Mouse (Mus musculus) monocyte, adult 5-6 weeks (primary cell): Measurements from ENCODE around the gene Thbs4. TPM values are rescaled to one million over a fixed set of nuclear protein-coding genes. Genes with fewer than 3 reads are reported as not detected.

Experiments used
- ATAC-seq: fragments of 153-309, 156-312 bp; replicated peaks from 2 replicates; pipeline ENCODE4 v1.8.0; 2017; ENCODE audit warnings: mild to moderate bottlenecking; ENCODE audit not compliant: low TSS enrichment, insufficient number of reproducible peaks, severe bottlenecking, poor library complexity, low FRiP score
- total RNA-seq: library from RNA; stranded (forward); fragments of 200-1000, 200-491, 200-594 nt; gene quantifications from 3 replicates; pipeline ENCODE4 v1.2.3, GENCODE M21; 2017

Gene Thbs4
- total RNA-seq, 1 experiment from 2014 or later = not detected

GRCm38 (mm10) chr13:92771566-92771965 is 23.1 kb downstream of the Thbs4 start:
- no peak for ATAC-seq

GRCm38 (mm10) chr13:92765454-92766242 is 29.0 kb downstream of the Thbs4 start:
- no peak for ATAC-seq

GRCm38 (mm10) chr13:92762322-92762721 is 32.3 kb downstream of the Thbs4 start:
- no peak for ATAC-seq

- no peak for ATAC-seq
Observed at GRCm38 (mm10) chr13:92760519-92760918, 34.1 kb downstream of the Thbs4 start.

- no peak for ATAC-seq
Observed at GRCm38 (mm10) chr13:92759096-92759495, 35.5 kb downstream of the Thbs4 start.

- ATAC-seq = no peak
Observed at GRCm38 (mm10) chr13:92757972-92758585, 36.5 kb downstream of the Thbs4 start.

GRCm38 (mm10) chr13:92755036-92755435 is 39.6 kb downstream of the Thbs4 start:
- no peak for ATAC-seq

- ATAC-seq = no peak
Observed at GRCm38 (mm10) chr13:92753676-92754075, 40.9 kb downstream of the Thbs4 start.

- no peak for ATAC-seq
Observed at GRCm38 (mm10) chr13:92751726-92752565, 42.7 kb downstream of the Thbs4 start.

GRCm38 (mm10) chr13:92750976-92751518 is 43.6 kb downstream of the Thbs4 start:
- ATAC-seq = peak; percentile 44

- ATAC-seq = no peak
Observed at GRCm38 (mm10) chr13:92743337-92743736, 51.3 kb downstream of the Thbs4 start.

GRCm38 (mm10) chr13:92742886-92743285 is 51.7 kb downstream of the Thbs4 start:
- no peak for ATAC-seq

- ATAC-seq = no peak
Observed at GRCm38 (mm10) chr13:92740671-92741270, 53.8 kb downstream of the Thbs4 start.

GRCm38 (mm10) chr13:92739858-92740257 is 54.8 kb downstream of the Thbs4 start:
- no peak for ATAC-seq

GRCm38 (mm10) chr13:92738821-92739220 is 55.8 kb downstream of the Thbs4 start:
- ATAC-seq = no peak

GRCm38 (mm10) chr13:92736516-92737300 is 57.9 kb downstream of the Thbs4 start:
- no peak for ATAC-seq

- no peak for ATAC-seq
Observed at GRCm38 (mm10) chr13:92735693-92736092, 58.9 kb downstream of the Thbs4 start.

- no peak for ATAC-seq
Observed at GRCm38 (mm10) chr13:92733741-92734140, 60.9 kb downstream of the Thbs4 start.
